9 mouse cellular contexts compared by ENCODE assay signal in genomic region chr15:82932936-82933650, GRCm38 (mm10). TPM values are rescaled to one million over a fixed set of nuclear protein-coding genes. Genes with fewer than 3 reads are reported as not detected.
DNase-seq lines count a peak whose midpoint lies in the region; ATAC-seq lines count a peak whose summit lies in the region.
"Had no signal": no experiment of that assay in that cellular context is flagged by ENCODE, and none has a peak within 500 bp of the region (broad histone marks: within the 10 kb centered on the region; RNA-seq: fewer than 3 reads in every experiment).

No protein-coding gene starts in this region.

- ATAC-seq in kidney, embryonic 15.5 days (replicated peaks; ENCODE audit: low FRiP score) = peak; percentile 68
- no peak for ATAC-seq in stomach, embryonic 16.5 days (ENCODE audit: insufficient read depth, low FRiP score)

- H3K9me3 ChIP-seq in kidney, embryonic 15.5 days (replicated peaks) = no peaks in the 10 kb centered on the region
- no peaks in the 10 kb centered on the region for H3K9me3 ChIP-seq in stomach, embryonic 16.5 days (replicated peaks; ENCODE audit: control insufficient read depth, low read length)
- H3K9me3 ChIP-seq: neural tube, embryonic 12.5 days had no signal

- peaks cover 96% of the 10 kb centered on the region for H3K4me1 ChIP-seq in kidney, embryonic 15.5 days
- H3K4me1 ChIP-seq in stomach, embryonic 16.5 days (ENCODE audit: control insufficient read depth, insufficient read depth, low read length) = peaks cover 53% of the 10 kb centered on the region

- no peak overlapping the region for H3K4me2 ChIP-seq in kidney, embryonic 15.5 days
- no peak overlapping the region for H3K4me2 ChIP-seq in stomach, embryonic 16.5 days (ENCODE audit: low read depth, low read length)
- H3K4me2 ChIP-seq: neural tube, embryonic 12.5 days had no signal

- no peak overlapping the region for H3K4me3 ChIP-seq in kidney, embryonic 15.5 days (replicated peaks)
- H3K4me3 ChIP-seq in stomach, embryonic 16.5 days (replicated peaks; ENCODE audit: low read length) = no peak overlapping the region
- H3K4me3 ChIP-seq: neural tube, embryonic 12.5 days had no signal

- 30% methylated on average over 4 of the region's 4 CpGs for WGBS in kidney, embryonic 15.5 days
- 43% methylated on average over 4 of the region's 4 CpGs for WGBS in stomach, embryonic 16.5 days

- H3K27ac ChIP-seq in kidney, embryonic 15.5 days = peak overlapping the region; percentile 63
- H3K27ac ChIP-seq in stomach, embryonic 16.5 days (ENCODE audit: low read length) = peak overlapping the region; percentile 34
- H3K27ac ChIP-seq: neural tube, embryonic 12.5 days had no signal

- H3K9ac ChIP-seq in kidney, embryonic 15.5 days = no peak overlapping the region
- H3K9ac ChIP-seq in stomach, embryonic 16.5 days (ENCODE audit: low read length) = peak overlapping the region; percentile 46; the same call in 1 of the 2 replicates
- H3K9ac ChIP-seq: neural tube, embryonic 12.5 days had no signal

- peak; percentile 65 for DNase-seq in ovary, adult 18-20 months (ENCODE audit: low spot score)
- no peak for DNase-seq in ovary, postnatal 10 days (ENCODE audit: low spot score)
- DNase-seq in fat pad, adult 2 months (ENCODE audit: extremely low read depth, low read depth, low spot score) = peak; percentile 56
- DNase-seq in left cerebral cortex, adult 18-20 months (ENCODE audit: low spot score in 2 of 2) = no peak
- DNase-seq in right cerebral cortex, postnatal 36 days (ENCODE audit: low spot score in 2 of 2) = no peak
- no peak for DNase-seq in layer of hippocampus, adult 9-10 months (ENCODE audit: low spot score)

- H3K36me3 ChIP-seq in kidney, embryonic 15.5 days = no peaks in the 10 kb centered on the region
- H3K36me3 ChIP-seq in stomach, embryonic 16.5 days (ENCODE audit: control insufficient read depth, insufficient read depth, low read length) = no peaks in the 10 kb centered on the region
- H3K36me3 ChIP-seq: neural tube, embryonic 12.5 days had no signal

- H3K27me3 ChIP-seq in kidney, embryonic 15.5 days = peaks cover 38% of the 10 kb centered on the region
- H3K27me3 ChIP-seq in stomach, embryonic 16.5 days (ENCODE audit: control insufficient read depth, insufficient read depth, low read length) = no peaks in the 10 kb centered on the region

RNA-seq across cellular contexts. Expression of gene Tcf20, which starts 54.6 kb away (rescaled TPM):
- polyA plus RNA-seq in kidney, embryonic 15.5 days (2015; fragmentation: Nextera tagmentation; extraction: Ambion mirVana) = 8.4 and 9.3 TPM in 2 replicates
- 7.1 and 8.0 TPM in 2 replicates for polyA plus RNA-seq in stomach, embryonic 16.5 days (2015; fragmentation: Nextera tagmentation; extraction: Ambion mirVana)
- total RNA-seq in left cerebral cortex, adult 18-20 months (2021) = 100 to 1,000 TPM; 233 to 245 TPM

Comparison
In these comparisons a context has a peak if more than half of its experiments do, and no peak if none do; other contexts are left out.
1. DNase-seq: peak in ovary, adult 18-20 months (single experiment) and fat pad, adult 2 months (single experiment); none in ovary, postnatal 10 days (single experiment), left cerebral cortex, adult 18-20 months (0 of 2), right cerebral cortex, postnatal 36 days (0 of 2) and layer of hippocampus, adult 9-10 months (single experiment).